Mouse (Mus musculus) spleen, adult 2 months (tissue): ENCODE results near the gene Emg1. TPM values are rescaled to one million over a fixed set of nuclear protein-coding genes. Genes with fewer than 3 reads are reported as not detected.

ENCODE experiments used
- DNase-seq, 2 experiments: peaks; one replicate each; pipeline versions ENCODE4 v3.0.0 to v3.0.0-alpha.2; 2012 to 2021; ENCODE audit warnings: low spot score in 2 of 2, low read depth in 1 of 2
- H3K27ac ChIP-seq: fragments of 200-500 bp; 2 replicates; pipeline ENCODE4 v1.5.1; 2012; ENCODE audit warnings: low read length, inconsistent platforms; ENCODE audit not compliant: insufficient read depth
- H3K27me3 ChIP-seq: fragments of 200-500 bp; 2 replicates; pipeline ENCODE4 v1.6.1; 2012; ENCODE audit warnings: mild to moderate bottlenecking, moderate library complexity, low read length, inconsistent platforms; ENCODE audit not compliant: control insufficient read depth, insufficient read depth
- H3K36me3 ChIP-seq: fragments of 200-500 bp; 2 replicates; pipeline ENCODE4 v1.6.1; 2012; ENCODE audit warnings: mild to moderate bottlenecking, low read length, inconsistent platforms; ENCODE audit not compliant: control insufficient read depth, insufficient read depth
- H3K4me1 ChIP-seq: fragments of 200-500 bp; 2 replicates; pipeline ENCODE4 v1.6.1; 2011; ENCODE audit warnings: inconsistent platforms; ENCODE audit not compliant: control insufficient read depth, insufficient read depth, insufficient read length
- H3K4me3 ChIP-seq: fragments of 200-500 bp; 2 replicates; pipeline ENCODE4 v1.5.1; 2011; ENCODE audit warnings: mild to moderate bottlenecking, inconsistent platforms; ENCODE audit not compliant: insufficient read depth, insufficient read length; ENCODE audit errors: extremely low read depth
- CTCF ChIP-seq: fragments of 200-500 bp; IDR thresholded peaks from 2 replicates; pipeline ENCODE4 v1.5.1; 2011; ENCODE audit warnings: mild to moderate bottlenecking, inconsistent platforms; ENCODE audit not compliant: insufficient read depth, insufficient read length, insufficient replicate concordance; ENCODE audit errors: extremely low read depth
- POLR2A ChIP-seq: fragments of 200-500 bp; IDR thresholded peaks from 2 replicates; pipeline ENCODE4 v1.6.1; 2011; ENCODE audit warnings: low read depth, low read length, inconsistent platforms
- WGBS: fragments of 180-500 bp; shearing (Covaris S2); methylation state at CpG from one replicate; pipeline ENCODE4 v1.1.7; 2018; 5-methylcytosine and 5-hydroxymethylcytosine counted together
- polyA plus RNA-seq: library from polyadenylated mRNA; depleted of rRNA; stranded (reverse); fragments of >200 nt; gene quantifications from 2 replicates; pipeline ENCODE4 v1.2.3, GENCODE M21; 2012

Gene Emg1
- polyA plus RNA-seq, 1 experiment: 47.9 TPM

DNA sequence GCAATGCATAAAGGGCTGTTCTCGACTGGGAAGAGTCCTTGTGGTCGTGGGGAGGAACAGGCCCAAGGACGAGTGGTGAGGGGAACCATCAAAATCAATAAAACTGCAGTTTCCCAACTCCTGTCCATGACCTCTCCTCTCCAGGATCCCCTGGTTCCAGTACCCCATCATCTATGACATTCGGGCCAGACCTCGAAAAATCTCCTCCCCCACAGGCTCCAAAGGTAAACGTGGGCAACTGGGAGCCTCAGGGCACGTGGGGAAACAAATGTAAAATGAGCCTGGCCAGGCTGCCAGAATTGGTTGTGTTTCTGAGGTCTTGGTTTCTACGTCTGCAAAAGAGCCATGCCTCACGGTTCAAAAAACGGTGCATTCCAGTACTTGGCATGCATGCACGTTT is 940 bp upstream of the Emg1 start:
- DNase-seq: no peak

DNA sequence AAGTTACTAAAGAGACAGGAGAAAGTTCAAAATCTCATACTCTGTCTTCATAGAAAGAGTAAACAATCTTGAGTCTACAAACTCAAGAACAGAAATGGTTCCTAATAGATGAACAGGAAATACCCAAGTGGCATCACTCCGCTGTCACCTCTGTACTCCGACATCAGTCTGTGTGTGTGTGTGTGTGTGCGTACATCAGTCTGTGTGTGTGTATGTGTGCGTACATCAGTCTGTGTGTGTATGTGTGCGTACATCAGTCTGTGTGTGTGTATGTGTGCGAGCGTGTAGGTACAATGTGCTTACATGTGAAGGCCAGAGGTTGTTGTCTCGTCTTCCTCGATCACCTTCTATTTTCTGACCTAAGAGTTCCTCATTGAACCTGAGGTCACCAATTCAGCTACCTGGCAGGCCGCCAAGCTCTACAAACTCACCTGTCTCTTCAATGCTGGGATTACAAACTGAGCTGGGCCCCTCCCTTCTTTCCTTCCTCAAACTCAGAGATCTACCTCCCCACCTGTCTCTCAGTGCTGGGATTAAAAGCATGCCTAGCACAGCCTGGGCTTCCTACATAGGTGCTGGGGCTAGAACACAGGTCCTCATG is 3.6 kb downstream of the Emg1 start:
- DNase-seq: no peak
- Histone ChIP-seq H3K27ac (no peak overlapping the region), H3K27me3 (no peaks in the 10 kb centered on the region), H3K4me3 (no peak overlapping the region), H3K4me1 (peaks cover 5% of the 10 kb centered on the region; the same call in 1 of the 2 replicates), H3K36me3 (peaks cover 16% of the 10 kb centered on the region)
- 95% methylated on average over 10 of the region's 10 CpGs for WGBS
- no peak for TF ChIP-seq POLR2A
- no peak for TF ChIP-seq CTCF

More for the DNA sequence above, 940 bp upstream of the Emg1 start:
- no peak overlapping the region for H3K27ac ChIP-seq
- no peaks in the 10 kb centered on the region for H3K27me3 ChIP-seq
- 17% methylated on average over 11 of the region's 11 CpGs for WGBS
- peak overlapping the region; percentile 81 for H3K4me3 ChIP-seq
- TF ChIP-seq CTCF (no peak), POLR2A (no peak)
- peaks cover 10% of the 10 kb centered on the region; the same call in 1 of the 2 replicates for H3K4me1 ChIP-seq
- H3K36me3 ChIP-seq: peaks cover 20% of the 10 kb centered on the region

DNA sequence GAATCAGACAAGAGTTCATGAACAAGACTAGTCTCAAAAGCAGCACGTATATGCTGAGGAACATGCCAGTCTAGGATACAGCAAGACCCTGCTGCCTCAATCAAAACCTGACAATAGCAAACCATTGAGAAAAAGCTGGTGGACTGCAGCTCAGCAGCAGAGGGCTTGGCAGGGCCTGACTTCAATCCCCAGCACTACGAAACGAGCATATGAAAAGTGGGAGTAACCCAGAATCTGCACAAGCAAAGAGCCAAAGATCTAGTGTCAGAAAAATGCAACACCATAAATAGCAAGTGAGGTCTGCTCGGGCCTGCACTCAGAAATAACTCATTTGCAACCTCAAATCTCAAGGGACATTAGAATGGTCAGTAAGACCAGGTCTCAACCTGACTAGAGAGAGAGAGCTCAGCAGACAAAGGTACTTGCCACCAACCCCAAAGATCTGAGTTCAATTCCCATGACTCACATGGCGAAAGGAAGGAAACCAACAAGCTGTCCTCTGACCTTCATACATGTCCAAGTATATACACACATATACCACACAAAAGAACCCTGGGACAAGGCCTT is 5.8 kb downstream of the Emg1 start:
- no peaks in the 10 kb centered on the region for H3K4me1 ChIP-seq
- H3K27ac ChIP-seq: no peak overlapping the region
- DNase-seq: no peak
- H3K36me3 ChIP-seq: peaks cover 21% of the 10 kb centered on the region
- no peaks in the 10 kb centered on the region for H3K27me3 ChIP-seq
- WGBS: 74% methylated on average over 5 of the region's 5 CpGs
- TF ChIP-seq CTCF: no peak
- no peak for TF ChIP-seq POLR2A
- no peak overlapping the region for H3K4me3 ChIP-seq

DNA sequence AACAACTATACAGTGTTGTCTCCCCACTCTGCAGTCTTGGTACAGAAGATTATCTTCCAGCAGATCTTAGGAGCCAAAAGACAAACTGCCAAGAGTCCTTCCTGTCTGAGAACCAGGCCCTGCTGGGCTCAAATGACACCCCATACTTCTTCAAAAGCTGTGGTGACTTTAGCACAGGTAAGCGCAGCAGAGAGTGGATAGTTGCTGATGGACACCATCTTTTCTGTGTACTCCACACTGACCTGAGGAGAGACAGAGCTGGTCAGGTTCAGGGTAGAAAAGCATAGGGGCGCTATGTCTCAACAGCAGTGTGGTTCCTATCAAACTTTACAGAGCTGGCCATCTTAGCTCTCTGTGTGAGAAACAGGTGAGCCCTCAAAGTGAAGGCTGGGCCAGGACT is 7.6 kb downstream of the Emg1 start:
- Histone ChIP-seq H3K27ac (no peak overlapping the region), H3K4me3 (no peak overlapping the region), H3K27me3 (no peaks in the 10 kb centered on the region), H3K4me1 (no peaks in the 10 kb centered on the region; the same call in 1 of the 2 replicates), H3K36me3 (peaks cover 21% of the 10 kb centered on the region)
- TF ChIP-seq POLR2A (no peak), CTCF (no peak)
- WGBS: 97% methylated on average over 2 of the region's 2 CpGs
- DNase-seq: no peak

- 77% methylated on average over 7 of the region's 7 CpGs for WGBS
Observed at GRCm38 (mm10) chr6:124703789-124704188, 8.2 kb downstream of the Emg1 start.

DNA sequence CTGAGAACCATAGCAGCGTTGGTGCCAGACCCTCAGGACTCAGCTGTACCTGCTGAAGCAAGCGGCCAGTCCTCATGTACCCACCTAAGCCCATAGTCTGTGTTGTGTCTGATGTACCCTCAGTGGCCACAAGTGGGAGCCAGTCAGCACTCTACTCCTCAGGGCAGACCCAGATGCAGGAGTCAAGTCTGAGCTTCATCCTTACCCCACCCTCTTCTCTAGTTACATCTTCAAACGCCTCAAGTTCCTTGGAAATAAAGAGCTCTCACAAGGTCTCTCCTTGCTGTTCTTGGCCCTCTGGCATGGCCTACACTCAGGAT is 9.2 kb downstream of the Emg1 start:
- TF ChIP-seq POLR2A (no peak), CTCF (peak; percentile 71; the same call in 1 of the 2 replicates)
- H3K4me3 ChIP-seq: no peak overlapping the region
- no peaks in the 10 kb centered on the region; the same call in 1 of the 2 replicates for H3K4me1 ChIP-seq
- H3K27me3 ChIP-seq: no peaks in the 10 kb centered on the region
- H3K27ac ChIP-seq: no peak overlapping the region
- 54% methylated on average over 3 of the region's 3 CpGs for WGBS
- peak; percentile 51 to 79 for DNase-seq
- H3K36me3 ChIP-seq: peaks cover 22% of the 10 kb centered on the region

More at GRCm38 (mm10) chr6:124703789-124704188, 8.2 kb downstream of the Emg1 start:
- Histone ChIP-seq H3K27ac (no peak overlapping the region), H3K4me1 (no peaks in the 10 kb centered on the region; the same call in 1 of the 2 replicates), H3K4me3 (no peak overlapping the region), H3K27me3 (no peaks in the 10 kb centered on the region), H3K36me3 (peaks cover 21% of the 10 kb centered on the region)
- no peak for DNase-seq
- TF ChIP-seq POLR2A (no peak), CTCF (no peak)

DNA sequence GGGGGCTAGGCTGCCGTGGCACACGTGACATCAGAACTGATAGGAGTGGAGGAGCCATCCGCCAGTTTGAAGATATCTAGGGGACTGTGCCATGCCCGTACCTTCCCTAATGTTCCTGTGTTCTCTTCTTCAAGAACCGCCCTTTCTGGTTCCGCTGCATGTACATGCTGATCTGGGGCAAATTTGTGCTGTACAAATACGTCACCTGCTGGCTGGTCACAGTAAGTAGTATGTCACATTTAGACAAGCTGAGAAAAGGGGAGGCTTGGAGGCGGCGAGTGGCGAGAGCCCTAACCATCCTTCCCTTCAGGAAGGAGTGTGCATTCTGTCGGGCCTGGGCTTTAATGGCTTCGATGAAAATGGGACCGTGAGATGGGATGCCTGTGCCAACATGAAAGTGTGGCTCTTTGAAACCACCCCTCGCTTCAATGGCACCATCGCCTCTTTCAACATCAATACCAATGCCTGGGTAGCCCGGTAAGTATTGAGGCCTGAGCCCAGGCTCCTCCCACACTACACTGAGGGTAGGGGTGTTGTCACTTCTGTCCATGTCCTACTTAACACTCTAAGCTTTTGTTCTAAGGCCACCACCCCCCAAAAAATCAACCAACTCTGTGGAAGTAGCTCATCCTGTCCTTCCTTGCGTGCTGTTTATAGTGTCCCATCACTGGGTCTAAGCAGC is 9.7 kb downstream of the Emg1 start:
- TF ChIP-seq POLR2A (no peak), CTCF (no peak)
- Histone ChIP-seq H3K4me1 (no peaks in the 10 kb centered on the region; the same call in 1 of the 2 replicates), H3K27me3 (no peaks in the 10 kb centered on the region), H3K36me3 (peaks cover 22% of the 10 kb centered on the region), H3K4me3 (no peak overlapping the region), H3K27ac (no peak overlapping the region)
- 91% methylated on average over 17 of the region's 17 CpGs for WGBS
- no peak for DNase-seq
